Mouse (Mus musculus) heart, embryonic 11.5 days (tissue): Measurements from ENCODE around the gene Tor1a. TPM values are rescaled to one million over a fixed set of nuclear protein-coding genes. Genes with fewer than 3 reads are reported as not detected.

Experiments used
- polyA plus RNA-seq: library from polyadenylated mRNA; unstranded; fragments of >200 nt; fragmentation: Nextera tagmentation; extraction: Ambion mirVana; gene quantifications from 2 replicates; pipeline ENCODE4 v1.2.1, GENCODE M21; 2014

The Tor1a gene
- polyA plus RNA-seq, 1 experiment from 2014 or later: 54.9 TPM

Other genes starting within 250 kb of the Tor1a start
- 1.2 and 1.6 TPM in 2 replicates for gene 1700001O22Rik, start 164.3 kb downstream of the Tor1a start, polyA plus RNA-seq
- 82.6 and 87.5 TPM in 2 replicates for gene Ntmt1, start 160.1 kb downstream of the Tor1a start, polyA plus RNA-seq
- 20.2 and 22.8 TPM in 2 replicates for gene Asb6, start 137.6 kb downstream of the Tor1a start, polyA plus RNA-seq
- gene Prrx2, start 133.0 kb downstream of the Tor1a start, polyA plus RNA-seq: 55.8 and 63.2 TPM in 2 replicates
- gene Ptges, start 38.1 kb downstream of the Tor1a start, polyA plus RNA-seq: 3.1 and 3.6 TPM in 2 replicates
- gene Tor1b, start 15.0 kb downstream of the Tor1a start, polyA plus RNA-seq: 23.3 and 23.7 TPM in 2 replicates
- gene BC005624, start 14.3 kb upstream of the Tor1a start, polyA plus RNA-seq: 31.4 and 33.0 TPM in 2 replicates
- 11.2 and 14.8 TPM in 2 replicates for gene Usp20, start 14.3 kb upstream of the Tor1a start, polyA plus RNA-seq
- gene Fnbp1, start 174.1 kb upstream of the Tor1a start, polyA plus RNA-seq: 19.5 and 20.4 TPM in 2 replicates
- gene Gpr107, start 184.4 kb upstream of the Tor1a start, polyA plus RNA-seq: 30.4 and 33.8 TPM in 2 replicates